Mouse (Mus musculus): ENCODE data around the gene Tbc1d22a. TPM values are rescaled to one million over a fixed set of nuclear protein-coding genes. Genes with fewer than 3 reads are reported as not detected.

Gene Tbc1d22a
- total RNA-seq, 2 experiments from 2014 or later, result 25.7 to 26.0 TPM

DNA sequence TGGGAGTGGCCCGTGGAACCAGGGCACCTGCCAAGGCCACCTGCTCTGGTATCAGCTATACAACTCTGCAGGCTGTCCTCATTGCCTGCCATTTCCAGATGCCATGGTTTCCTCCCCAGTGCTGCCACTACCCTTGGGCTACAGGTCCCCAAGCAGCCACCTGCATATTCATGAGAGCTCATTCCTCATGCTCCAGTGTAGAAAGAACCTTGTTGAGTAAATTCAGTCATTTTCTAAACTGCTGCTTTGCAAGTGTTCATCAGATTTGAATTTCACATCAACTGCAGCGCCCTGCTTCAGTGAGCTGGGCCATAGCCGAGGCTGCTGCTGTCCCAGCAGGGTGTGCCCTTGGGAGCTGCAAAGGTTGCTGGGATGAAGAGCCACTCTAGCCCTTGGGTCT is 174.3 kb downstream of the Tbc1d22a start:
- no peak for DNase-seq

- DNase-seq, result no peak
Measured at GRCm38 (mm10) chr15:86404866-86405265, 190.6 kb downstream of the Tbc1d22a start.

GRCm38 (mm10) chr15:86405527-86405926 is 191.3 kb downstream of the Tbc1d22a start:
- DNase-seq, result peak; percentile 43 to 72

- DNase-seq, result peak; percentile 19 to 20
Measured at GRCm38 (mm10) chr15:86409352-86409751, 195.1 kb downstream of the Tbc1d22a start.

GRCm38 (mm10) chr15:86411532-86412080 is 197.3 kb downstream of the Tbc1d22a start:
- no peak for DNase-seq

- no peak for DNase-seq
Measured at GRCm38 (mm10) chr15:86415951-86416350, 201.7 kb downstream of the Tbc1d22a start.

DNA sequence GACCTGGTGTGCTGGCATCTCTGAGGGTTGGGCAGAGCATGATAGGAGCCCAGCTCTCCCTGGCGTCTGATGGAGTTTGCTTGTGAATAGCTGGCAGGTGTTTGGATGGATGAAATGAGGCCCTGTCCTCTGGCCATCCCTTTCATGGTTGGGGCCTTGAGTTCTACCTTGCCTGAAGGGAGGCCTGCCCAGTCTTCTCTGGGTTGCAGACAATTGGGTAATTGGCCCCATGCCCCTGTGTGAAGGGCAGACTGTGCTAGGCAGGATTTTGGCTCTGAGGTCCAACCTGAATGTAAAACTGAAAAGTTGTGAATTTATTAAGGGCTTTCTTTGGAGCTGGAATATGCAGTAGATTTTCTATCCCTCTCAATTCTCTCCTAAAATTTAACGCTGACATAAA is 204.2 kb downstream of the Tbc1d22a start:
- DNase-seq, result no peak

GRCm38 (mm10) chr15:86419620-86420019 is 205.4 kb downstream of the Tbc1d22a start:
- DNase-seq, result no peak

- DNase-seq, result peak; percentile 13 to 50
Measured at GRCm38 (mm10) chr15:86422858-86423257, 208.6 kb downstream of the Tbc1d22a start.

GRCm38 (mm10) chr15:86423884-86424283 is 209.6 kb downstream of the Tbc1d22a start:
- no peak for DNase-seq

DNA sequence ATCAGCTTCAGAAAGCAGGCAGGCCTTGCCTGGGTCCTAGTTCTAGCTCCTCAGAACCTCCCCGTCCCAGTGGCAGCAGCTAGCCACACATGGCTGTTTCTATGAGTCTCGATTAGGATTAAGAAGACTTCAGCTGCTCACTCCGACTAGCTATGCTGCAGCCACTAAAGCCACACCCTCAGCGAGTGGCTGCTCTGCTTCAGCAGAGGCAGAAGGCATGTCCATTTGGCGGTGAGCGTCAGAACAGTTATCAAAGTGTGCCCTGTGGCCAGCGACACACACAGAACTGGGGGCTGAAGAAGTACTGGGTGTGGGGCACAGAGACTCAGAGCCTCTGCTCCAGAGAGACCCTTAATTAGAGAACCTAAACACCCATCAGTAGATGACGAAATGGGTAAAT is 210.7 kb downstream of the Tbc1d22a start:
- no peak for DNase-seq

GRCm38 (mm10) chr15:86426364-86427000 is 212.2 kb downstream of the Tbc1d22a start:
- DNase-seq, result no peak

GRCm38 (mm10) chr15:86427439-86427838 is 213.2 kb downstream of the Tbc1d22a start:
- DNase-seq, result no peak

- DNase-seq, result no peak
Measured at GRCm38 (mm10) chr15:86428496-86428895, 214.2 kb downstream of the Tbc1d22a start.

- DNase-seq, result no peak
Measured at GRCm38 (mm10) chr15:86429766-86430335, 215.6 kb downstream of the Tbc1d22a start.

GRCm38 (mm10) chr15:86431539-86432080 is 217.4 kb downstream of the Tbc1d22a start:
- no peak for DNase-seq

GRCm38 (mm10) chr15:86432791-86433190 is 218.5 kb downstream of the Tbc1d22a start:
- no peak for DNase-seq

DNA sequence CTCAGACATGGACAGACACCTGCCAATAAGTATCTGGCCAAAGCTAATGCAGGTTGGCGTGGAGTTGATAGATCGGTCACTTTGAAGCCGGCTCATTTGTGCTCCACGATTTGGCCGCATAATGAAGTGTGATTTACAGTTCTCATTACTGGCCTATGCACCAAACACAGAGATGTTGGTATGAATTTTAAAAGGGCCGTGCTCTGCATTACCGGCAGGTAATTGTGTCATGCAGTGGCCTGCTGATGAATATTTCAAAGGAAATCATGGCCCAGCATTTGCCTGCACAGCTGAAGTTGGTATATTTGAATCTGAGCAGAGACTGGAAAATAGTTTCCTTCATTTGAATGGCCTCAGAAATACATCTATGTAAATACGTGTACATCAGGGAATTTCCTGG is 219.1 kb downstream of the Tbc1d22a start:
- no peak for DNase-seq

- DNase-seq, result no peak
Measured at GRCm38 (mm10) chr15:86434241-86434640, 220.0 kb downstream of the Tbc1d22a start.

DNA sequence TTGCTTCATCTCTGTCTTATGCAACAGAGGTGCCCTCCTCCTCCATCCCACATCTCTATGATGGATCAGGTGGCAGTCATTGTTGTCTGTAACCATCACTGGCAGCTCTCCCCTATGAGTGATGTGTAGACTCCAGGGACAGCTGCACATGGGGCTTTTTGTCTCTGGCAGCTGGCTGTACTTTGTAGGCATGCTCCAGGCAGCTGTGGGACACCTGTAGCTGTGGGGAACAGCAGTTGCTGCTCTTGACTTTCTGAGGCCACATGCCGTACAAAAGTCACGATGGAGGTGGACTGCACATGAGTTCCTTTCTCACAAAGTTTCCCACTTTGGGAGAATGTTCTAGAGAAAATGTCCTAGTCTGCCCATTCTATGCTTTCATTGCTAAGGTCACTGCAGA is 223.1 kb downstream of the Tbc1d22a start:
- no peak for DNase-seq

GRCm38 (mm10) chr15:86439015-86439796 is 224.9 kb downstream of the Tbc1d22a start:
- no peak for DNase-seq

- no peak for DNase-seq
Measured at GRCm38 (mm10) chr15:86444271-86444670, 230.0 kb downstream of the Tbc1d22a start.

GRCm38 (mm10) chr15:86446064-86446463 is 231.8 kb downstream of the Tbc1d22a start:
- no peak for DNase-seq

All from heart, adult 18-20 months (tissue).